Mouse (Mus musculus): ENCODE results near the gene Fam173b.

Gene Fam173b

DNA sequence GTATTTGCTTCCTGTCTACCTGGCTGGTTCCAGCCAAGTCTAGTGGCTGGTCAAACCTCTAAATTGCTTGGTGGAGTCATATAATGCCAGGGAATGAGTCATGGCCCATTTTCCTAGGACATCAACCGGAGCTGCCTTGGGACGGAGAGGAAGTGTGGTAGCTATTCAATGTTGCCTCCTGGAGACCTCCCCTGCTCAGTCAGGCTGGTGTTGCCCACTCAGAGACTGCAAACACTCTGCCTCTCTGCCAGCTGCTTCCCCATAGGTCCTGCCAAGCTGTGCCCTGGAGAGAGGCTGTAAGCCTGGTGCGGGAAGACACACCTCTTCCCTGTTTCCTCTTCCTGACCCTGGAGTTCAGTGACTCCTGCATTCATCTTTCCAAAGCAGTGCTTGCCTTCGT, 30.8 kb downstream of the Fam173b start:
- no peak for DNase-seq (ENCODE audit: low read depth in 2 of 2, low spot score in 2 of 2)

DNA sequence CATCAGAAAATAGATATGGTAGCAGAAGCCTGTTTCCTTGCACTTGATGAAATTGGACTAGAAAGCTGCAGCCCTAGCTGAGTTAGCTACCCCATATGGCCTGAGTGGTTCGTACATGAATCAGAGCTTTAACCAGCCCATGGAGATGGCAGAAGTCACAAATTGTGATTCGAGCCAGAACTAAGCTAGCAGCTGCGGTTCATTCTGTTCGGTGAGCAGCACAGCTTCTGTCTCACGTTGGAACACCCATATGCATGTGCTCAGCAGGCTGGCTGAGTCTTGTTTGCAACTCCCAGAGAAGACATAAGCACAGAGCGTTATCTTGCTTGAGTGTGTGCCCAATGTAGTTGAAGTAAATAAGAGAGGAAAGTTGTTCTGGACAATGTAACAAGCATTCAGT, 32.9 kb downstream of the Fam173b start:
- DNase-seq (ENCODE audit: low read depth in 2 of 2, low spot score in 2 of 2): no peak

DNA sequence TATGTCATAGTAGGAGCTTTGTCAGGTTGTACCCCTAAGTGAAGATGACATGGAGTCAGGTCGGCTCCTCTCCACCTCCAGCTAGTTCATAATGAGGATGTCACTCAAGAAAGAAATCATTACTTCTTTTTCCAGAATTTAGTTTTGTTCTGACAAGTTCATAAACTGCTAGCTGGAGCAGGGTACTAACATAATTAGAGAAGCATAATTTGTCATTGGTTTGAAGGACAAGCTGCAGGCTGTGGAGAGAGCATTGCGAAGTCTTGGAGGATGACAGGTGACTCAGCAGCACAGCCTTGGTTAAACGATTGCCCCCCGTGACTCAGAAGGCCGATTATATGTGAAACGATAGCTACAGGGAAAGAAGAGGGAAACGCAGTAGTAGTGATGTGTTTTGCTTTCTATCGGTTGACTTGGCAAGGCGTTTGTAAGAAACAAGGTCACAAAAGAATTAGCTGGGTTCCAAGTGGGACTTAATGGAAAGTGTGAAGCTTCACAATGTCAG, 34.5 kb downstream of the Fam173b start:
- no peak for DNase-seq (ENCODE audit: low read depth in 2 of 2, low spot score in 2 of 2)

DNA sequence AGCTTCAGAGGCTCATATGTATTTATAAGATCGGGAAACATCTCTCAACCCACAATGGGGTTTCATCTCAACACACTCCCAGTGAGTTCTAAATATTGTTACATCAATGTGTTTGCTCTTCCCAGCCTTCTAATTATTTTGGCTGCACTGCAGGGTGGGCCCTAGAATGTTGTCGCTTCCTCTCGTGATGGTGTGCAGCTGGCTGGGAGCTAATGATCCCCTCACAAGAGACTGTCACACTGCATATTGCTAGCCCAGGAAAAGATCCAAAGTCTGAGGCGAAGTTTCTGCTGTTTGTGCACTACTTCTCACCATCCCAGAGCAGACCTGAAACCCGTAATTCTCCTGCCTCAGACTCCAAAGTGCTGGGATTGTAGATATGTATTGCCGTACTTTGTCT, 45.6 kb downstream of the Fam173b start:
- DNase-seq (ENCODE audit: low read depth in 2 of 2, low spot score in 2 of 2): no peak

DNA sequence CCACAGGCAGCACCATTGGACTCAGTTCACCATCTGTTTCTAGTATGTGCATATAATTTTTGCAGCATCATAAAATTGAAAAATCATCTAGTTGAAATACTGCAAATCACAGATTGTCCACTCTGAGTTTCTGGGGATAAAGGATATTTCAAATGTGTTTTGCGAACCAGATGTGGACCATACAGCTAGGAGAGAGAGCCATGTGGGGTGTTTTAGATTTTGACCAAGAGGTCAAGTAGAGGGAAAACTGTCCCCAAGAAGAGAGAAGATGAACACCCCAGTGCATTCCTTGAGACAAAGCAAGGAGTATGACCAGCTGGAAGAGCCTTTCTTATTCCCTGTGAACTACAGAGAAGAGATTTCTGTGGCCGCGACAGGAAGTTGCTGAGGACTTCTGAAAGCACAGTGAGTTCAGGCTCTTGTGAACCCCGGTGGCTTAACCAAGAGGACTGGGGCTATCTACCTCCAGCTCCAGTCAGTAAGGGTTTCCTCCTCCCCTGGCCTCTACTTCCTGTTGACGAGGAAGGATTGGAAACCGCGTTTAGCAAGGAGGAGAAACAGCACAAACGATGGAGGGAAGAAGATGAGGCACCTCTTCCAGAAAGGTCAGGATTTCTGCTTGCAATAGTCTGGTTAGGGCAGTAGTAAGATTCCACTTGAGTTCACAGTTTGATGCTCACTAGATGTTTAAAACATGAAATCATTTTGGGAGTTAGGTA, 46.4 kb downstream of the Fam173b start:
- peak in 1 of 2 experiments; percentile 5 for DNase-seq (ENCODE audit: low read depth in 2 of 2, low spot score in 2 of 2)

DNA sequence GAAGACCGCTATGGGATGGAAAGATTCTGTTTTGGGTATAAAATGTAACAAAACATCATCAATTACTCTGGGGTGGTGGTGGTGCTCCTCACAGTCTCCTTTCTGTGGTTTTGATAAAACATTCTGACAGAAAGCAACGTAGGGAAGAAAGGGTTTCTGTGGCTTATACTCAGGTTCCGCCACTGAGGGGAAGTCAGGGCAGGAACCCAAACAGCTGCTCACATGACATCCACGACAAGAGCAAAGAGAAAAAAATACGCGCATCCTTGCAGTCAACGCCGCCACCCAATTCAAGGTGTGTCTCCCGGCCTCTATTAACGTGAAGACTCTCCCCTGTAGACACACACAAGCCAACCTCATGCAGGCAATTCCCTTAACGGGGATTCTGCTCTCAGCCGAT, 48.0 kb downstream of the Fam173b start:
- DNase-seq (ENCODE audit: low read depth in 2 of 2, low spot score in 2 of 2): peak; percentile 21 to 51

DNA sequence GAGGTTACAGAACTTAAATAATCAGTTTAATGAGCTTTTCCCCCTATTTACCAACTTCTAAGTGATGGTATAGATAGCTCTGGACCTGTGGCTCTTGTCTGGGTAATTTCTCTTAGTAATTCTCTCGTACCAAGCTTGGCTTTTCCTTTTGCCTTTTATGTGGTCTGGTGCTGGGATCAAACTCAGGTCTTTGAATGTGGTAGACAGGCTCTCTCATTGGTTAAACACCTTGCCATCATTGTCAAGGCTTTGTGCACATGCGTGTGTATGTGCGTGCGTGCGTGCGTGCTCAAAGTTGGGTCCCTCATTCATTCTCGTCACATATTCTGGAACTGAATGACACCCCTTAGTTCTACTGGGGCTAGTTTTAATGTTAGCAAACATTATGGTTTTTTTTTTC, 49.2 kb downstream of the Fam173b start:
- peak in 1 of 2 experiments; percentile 9 for DNase-seq (ENCODE audit: low read depth in 2 of 2, low spot score in 2 of 2)

DNA sequence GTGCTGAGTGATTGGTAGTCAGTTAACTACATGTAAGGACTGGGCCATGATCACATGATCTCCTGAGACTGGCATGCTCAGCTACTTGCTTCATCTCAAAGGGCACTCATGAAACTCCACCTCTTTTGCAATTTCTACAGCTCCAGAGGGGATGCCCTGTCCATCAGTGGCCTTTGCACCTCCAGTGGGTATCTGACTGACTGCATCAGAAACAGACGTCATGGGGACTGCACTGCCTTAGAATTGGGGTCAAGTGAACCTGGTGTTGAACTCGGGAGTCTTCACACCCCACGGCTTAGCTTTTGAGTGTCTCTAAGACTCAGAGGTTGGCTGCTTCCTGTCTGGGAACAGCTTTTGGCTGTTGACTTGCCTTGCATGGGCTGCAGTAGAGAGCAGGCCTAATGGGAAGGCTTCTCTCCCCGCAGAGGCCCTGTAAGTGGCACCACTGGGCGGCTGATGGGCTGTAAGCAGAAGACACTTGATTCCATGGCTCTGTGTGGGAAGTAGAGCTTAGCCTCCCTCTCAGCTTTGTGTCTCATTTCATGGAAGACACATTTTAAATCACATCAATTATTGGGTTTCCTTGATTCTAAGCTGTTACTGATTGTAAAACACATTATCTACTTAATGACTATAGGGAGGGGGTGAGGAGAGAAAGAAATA, 58.6 kb downstream of the Fam173b start:
- DNase-seq (ENCODE audit: low read depth in 2 of 2, low spot score in 2 of 2): no peak

DNA sequence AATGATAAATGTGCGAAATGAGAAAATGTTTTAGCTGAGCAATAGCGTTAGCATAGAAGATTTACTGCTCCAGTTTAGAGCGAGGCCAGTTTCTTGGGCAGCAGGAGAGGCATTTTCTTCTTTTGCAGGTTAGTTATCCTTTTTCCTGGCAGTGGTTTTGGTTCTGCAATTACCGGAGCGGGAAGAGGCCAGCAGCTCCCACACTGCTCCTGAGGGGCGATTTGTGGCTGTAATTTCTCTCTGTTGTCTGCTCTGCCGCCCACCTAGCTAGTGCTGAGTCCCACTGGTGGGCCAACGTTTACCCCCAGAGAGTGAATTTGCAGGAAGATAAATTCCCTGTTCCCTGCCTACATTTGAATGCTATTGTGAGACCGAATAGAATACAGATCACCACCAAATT, 59.2 kb downstream of the Fam173b start:
- DNase-seq (ENCODE audit: low read depth in 2 of 2, low spot score in 2 of 2): no peak

DNA sequence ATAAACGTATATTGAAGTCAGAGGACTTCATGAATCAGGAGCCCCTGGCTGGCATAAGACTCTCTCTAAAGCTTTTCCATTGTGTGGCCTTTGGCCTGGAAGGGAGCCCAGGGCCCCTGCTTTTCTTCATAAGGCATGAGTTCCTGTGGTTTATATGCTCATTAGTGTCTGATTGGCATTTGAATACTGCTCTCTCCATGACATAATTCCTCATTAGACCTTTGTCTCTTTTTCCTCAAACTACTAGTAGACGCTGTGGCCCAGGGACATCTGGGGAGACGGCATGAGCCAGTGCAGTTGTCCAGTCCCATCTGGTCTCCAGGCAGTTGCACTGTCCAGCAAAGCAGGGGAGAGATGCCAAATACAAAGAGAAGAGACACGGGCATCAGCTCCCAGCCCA, 60.1 kb downstream of the Fam173b start:
- DNase-seq (ENCODE audit: low read depth in 2 of 2, low spot score in 2 of 2): no peak

DNA sequence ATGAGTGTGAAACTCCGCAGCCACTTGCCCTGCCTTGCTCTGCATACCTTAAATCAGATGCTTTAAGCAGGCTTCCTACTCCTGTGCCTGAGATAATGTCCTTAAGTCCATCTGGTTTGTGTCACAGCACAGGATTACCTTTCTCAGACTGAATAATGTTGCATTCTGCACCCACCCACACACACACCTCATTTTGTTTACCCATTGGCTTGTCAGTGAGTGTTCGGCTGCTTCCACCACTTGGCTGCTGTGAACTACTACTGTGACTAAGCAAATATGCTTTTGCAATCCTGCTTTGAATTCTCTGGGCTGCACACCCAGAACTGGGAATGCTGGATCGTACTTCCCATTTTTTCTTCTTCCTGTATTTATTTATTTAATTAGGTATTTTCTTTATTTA, 61.4 kb downstream of the Fam173b start:
- no peak for DNase-seq (ENCODE audit: low read depth in 2 of 2, low spot score in 2 of 2)

All from CD8-positive naive resting alpha-beta T cell, adult 2 months (primary cell).